Mouse (Mus musculus) cerebellum, postnatal 36 days (tissue): ENCODE results near the gene Hpf1.
A peak's percentile ranks its signal among the peaks of the same experiment; 100 is the strongest.

ENCODE experiments used
- DNase-seq, 2 experiments: peaks; one replicate each; pipeline ENCODE4 v3.0.0; 2021 to 2022; ENCODE audit warnings: mixed read lengths in 2 of 2

The Hpf1 gene

DNA sequence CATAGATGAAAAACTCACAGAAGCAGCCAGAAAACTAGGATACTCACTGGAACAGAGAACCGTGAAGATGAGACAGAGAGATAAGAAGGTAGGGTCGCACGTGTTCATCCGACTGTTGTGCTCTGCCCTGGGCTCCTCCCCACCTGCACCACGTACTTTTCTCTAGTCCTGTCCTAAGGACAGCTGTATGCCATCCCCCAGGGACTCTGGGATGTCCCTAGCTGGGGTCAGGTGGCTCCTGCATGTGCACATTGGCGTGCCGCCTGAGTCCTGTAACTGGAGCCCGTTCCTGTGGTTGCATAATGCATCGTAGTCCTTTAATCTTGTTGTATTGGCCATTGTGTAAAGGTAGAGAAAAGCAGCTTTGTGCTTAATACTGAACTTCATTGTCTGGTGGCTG is 9.9 kb downstream of the Hpf1 start:
- peak in 1 of 2 experiments; percentile 14 for DNase-seq

DNA sequence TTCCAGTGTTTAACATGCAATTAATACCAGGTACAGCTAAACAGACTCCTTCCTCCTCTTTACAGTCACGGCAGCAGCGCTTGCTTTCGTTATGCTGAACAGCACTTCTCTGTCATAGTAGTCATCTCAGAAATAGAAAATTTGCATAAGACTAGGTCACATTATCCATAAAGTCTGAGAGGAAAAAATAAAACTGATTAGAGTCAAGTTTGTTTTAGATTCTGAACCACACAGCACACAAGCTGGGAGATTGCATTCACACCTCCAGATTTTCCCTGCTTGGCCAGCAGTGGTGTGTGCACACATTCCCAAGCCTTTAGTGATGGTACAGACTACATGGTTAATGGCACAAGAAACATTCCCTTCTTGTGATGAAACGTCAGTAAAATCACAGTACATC is 21.9 kb downstream of the Hpf1 start:
- DNase-seq: no peak

DNA sequence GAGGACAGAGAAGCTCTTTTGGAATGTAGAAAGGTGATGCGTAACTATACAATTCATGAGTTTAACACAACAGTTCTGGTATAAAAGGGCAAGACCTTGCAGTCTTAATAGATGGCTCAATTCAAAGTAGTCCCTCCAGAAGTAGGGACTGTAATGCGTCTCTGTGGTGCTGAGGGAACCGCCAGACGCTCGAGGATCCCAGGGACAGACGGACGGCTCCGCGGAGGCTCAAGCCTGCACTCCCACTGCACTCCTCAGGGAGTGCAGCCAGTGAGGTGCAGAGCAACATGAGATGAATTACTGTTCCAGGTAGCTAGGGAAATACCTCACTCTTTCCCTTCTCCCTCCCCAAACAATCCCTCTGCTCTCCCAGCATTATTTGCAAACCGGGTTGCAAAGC is 22.3 kb downstream of the Hpf1 start:
- DNase-seq: no peak

DNA sequence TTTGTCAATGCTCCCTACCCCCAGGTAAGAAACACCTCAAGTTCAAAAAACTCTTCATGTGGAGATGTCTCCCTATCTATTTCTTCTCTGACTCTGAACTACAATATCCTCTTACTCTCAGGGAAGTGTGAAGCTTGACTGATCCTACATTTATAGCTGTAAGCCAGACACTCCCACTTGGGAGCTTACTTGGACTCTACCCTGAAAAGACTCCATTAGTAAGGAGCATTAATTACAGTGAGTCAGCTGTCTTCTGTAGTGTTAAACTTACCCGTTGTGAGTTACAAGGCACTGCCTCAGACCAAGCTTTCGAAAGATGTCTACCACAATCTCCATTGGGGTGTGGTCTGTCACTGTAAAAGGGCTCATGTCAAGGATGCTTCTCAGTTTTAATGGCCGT is 28.9 kb downstream of the Hpf1 start:
- no peak for DNase-seq

DNA sequence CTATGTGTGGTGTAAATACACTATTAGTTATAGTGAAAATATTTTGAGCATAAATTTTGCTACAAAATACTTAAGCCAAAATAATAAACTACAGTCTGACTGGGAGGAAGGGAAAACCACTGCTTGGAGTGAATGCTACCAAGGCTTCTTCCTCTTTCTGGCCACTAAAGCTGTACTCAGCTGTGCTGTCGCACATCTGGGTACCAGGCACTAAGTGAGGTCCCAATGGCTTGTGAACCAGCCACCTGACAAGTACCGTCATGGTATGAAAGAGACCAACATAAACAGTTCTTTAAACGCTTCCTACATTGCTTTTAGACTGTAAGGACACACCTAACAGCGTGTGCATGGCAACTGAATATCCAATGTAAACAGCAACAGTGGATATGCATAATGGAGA is 30.0 kb downstream of the Hpf1 start:
- no peak for DNase-seq

DNA sequence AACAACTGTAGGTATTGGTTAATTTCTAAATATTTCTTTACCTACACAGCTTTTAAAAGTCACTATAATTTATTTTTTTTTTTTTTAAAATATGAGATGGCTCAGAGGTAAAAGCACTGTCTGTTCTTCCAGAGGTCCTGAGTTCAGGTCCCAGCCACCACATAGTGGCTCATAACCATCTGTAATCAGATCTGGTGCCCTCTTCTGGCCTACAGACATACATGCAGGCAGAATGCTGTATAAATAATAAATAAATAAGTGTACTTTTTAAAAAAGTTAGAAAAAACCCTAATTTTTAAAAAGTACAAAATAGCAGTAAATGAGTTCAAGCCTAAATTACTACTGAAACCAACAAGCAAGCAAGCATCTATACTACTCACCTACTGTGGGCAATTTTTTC is 43.4 kb downstream of the Hpf1 start:
- no peak for DNase-seq

DNA sequence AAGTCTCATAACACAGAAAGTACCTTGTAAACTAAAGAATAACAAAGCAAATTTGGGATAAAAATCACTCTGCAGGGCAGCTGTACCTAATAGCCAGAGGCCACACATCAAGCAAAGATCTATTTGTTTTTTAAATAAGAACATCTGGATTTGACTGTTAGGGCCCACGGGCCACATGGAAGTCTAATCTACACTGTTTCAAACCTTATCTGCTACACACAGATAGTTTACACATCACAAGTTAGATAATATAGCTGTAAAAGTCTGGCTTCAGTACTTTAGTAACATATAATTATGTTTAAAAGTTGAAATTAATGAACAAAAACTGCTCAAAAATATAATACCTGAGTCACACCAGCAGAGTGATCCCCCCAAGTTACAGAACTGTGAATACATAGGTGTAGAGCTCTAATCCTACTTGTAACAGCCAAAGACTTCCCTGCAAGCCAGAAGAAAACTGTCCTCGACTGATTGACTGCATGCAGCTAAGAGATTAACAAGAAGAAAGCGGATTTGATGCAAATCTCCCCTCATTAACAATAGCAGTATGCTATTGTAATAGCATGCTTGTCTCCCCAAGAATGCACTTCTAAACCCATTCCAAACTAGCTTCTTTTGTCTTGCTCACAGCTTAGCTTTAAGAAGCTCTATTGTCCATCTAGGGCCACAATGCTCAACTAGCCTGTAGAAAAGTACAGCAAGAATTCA is 48.7 kb downstream of the Hpf1 start:
- DNase-seq: no peak

DNA sequence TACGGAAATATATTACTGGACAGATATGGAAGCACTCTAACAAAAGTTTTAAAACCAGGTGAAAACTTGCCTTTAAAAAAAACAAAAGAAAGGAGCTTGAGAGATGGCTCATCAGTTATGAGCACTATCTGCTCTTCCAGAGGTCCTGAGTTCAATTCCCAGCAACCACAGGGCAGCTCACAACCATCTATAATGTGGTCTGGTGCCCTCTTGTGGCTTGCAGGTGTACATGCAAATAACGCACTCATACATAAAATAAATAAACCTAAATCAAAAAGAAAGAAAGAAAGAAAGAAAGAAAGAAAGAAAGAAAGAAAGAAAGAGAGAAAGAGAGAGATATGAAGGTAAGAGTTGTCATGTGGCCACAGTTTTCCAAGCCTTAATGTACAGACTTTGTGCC is 52.6 kb downstream of the Hpf1 start:
- DNase-seq: no peak

DNA sequence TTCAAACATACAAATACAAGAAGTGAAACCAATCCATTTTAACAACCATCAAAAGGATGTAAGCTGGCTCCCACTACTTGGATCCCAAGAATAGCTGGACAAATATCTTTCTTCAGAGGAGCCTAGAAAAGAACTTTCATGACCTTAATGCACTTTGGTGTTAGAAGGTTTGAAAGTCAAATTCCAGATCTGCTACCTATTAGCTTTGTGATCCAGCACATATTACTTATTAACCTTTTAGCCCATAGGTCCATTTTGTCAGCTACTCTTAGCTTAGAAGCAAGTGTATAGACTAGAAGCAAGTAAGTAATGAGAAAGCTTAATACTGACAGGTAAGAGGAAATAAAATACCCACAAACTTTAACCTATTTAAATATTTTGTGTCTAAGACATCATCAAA is 57.3 kb downstream of the Hpf1 start:
- DNase-seq: no peak

DNA sequence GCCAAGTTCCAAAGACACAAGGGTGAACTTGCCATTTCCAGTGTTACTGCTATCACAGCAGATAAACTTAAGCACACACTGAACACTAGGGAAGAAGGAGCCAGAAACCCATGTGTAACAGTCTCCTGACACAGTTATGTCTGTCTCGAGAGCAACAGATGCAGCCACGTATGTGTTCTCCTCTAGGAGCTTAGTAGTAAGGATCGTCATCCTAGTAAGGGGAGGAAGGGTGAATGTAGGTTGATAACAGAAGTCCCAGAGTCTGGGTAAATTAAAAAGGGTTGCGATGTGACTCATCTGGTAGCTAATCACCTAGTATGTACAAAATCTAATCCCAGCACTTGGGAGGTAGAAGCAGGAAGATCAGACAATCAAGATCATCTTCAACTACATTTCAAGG is 59.6 kb downstream of the Hpf1 start:
- DNase-seq: no peak

DNA sequence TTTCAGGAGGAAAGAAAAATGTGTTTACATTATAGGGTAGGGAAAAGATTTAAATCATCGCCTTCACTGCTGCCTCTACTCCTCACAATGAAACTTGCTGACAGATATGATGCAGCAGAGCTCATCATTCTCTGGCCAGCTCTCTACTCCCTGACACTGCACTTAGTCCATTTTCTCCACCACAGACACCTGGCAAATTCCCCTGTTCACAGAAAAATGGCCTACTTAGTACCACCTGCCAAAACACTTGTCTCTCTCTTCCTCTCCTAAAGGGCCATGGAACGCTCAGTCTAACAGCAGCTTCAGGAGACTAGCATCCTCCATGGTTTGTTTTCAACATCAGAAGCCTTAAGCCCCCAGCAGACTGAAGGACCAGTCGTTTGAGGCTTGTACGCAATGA is 61.1 kb downstream of the Hpf1 start:
- peak in 1 of 2 experiments; percentile 49 for DNase-seq

DNA sequence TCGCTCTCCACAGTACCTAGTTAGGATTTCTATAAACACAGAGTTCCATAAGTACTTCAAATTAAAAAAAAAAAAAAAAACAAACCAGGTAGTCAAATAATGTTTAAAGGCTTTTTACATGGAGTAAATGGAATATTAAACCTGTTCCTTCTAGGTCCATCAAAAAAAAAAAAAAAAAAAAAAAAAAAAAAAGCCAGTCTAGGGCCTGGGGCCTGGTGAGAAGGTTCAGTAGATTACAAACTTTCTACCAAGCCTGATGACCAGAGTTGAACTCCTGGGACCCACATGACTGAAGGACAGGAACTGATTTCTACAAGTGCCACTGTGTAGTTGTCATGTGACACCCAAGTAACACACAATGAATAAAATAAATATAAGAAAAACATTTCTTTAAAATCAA is 61.5 kb downstream of the Hpf1 start:
- no peak for DNase-seq

DNA sequence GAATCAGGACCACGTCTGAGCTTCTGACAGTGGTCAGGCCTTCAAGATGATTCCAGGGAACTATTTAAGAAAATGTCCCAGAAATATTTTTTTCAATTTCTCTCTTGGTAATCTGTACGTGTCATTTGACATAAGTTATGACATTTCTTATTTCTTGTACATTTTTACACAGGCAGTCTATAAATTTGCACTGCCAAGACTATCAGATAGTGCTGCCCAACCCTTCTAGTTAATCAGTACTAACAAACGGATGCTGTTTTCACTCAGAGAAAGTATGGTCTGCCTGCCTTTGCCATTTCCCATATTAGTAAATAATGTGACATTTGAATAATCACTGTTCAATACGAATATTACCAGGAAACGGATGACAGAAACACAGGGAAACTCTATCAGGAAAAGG is 62.6 kb downstream of the Hpf1 start:
- no peak for DNase-seq

DNA sequence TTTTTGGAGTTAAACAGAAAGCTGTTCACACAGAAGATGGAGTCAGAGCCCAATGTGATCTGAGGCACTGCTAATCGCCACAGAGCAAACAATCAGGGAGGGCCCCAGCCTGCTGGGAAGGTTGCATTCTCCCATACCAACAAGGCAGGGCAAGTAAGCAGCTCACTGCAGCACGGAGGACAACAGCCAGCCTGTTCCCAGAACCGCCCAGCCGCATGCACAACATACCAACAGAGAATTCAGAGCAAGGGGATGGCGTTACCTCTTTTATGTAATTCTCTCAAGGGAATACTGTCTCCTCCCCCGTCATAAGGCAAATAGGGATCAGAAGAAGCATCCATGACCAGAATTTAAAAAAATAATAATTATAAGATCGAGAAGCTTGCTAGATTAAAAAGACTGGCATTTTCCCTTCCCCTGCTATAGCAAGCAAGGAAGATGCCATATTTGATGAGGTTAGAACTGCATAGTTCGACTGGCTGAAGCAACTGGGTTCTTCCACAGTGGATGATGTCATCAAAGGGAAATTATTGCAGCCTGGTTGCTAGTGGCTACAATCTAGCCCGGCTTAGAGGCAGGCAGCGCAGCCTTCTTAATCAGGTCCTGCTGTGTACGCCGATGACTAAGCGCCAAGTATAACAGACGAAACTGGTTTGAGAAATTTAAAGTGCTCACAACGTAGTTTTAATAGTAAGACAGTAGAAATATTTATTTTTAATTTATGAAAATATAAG is 64.2 kb downstream of the Hpf1 start:
- DNase-seq: peak; percentile 74 to 80

DNA sequence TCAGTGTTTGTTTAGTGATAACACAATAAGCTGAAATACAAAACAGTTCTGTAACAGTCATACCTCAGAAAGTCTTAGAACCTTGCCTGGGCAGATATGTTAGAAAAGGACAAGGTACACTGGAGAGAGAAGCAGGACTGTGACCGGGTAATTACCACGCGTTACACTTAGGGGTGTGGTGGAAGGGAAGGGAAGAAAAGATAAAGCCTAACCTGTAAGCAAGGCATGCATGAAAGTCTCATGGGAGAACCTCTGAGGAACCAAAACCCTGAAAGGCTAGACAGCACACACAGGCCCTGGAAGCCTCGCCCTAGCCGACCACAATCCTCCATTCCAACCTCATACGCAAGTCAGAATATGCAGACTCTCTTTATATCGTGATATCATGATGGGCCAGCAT is 66.6 kb downstream of the Hpf1 start:
- DNase-seq: no peak
